Mouse (Mus musculus) hindbrain, embryonic 16.5 days (tissue): ENCODE measurements at regions not wholly inside any gene's neighbourhood (a gene's known extent, or its start where the extent isn't known, plus 50 kb on each side); places are given as distances from the start of the nearest gene placed in this dataset.

ENCODE experiments used
- ATAC-seq: fragments of 200-750 bp; cut with Nextera tagmentation; 2 replicates; pipeline ENCODE4 v1.8.0; 2017; ENCODE audit warnings: moderate TSS enrichment, moderate library complexity
- H3K27ac ChIP-seq: fragments of 300-500 bp; sonication (generic); 2 replicates; pipeline ENCODE4 v1.5.1; 2014; ENCODE audit warnings: low read depth, mild to moderate bottlenecking, control low read depth, low read length, moderate library complexity
- H3K27me3 ChIP-seq: fragments of 300-500 bp; sonication (generic); replicated peaks from 2 replicates; pipeline ENCODE4 v1.6.1; 2014; ENCODE audit warnings: low read length; ENCODE audit not compliant: control insufficient read depth, insufficient read depth
- H3K36me3 ChIP-seq: fragments of 300-500 bp; sonication (generic); 2 replicates; pipeline ENCODE4 v1.6.1; 2014; ENCODE audit warnings: mild to moderate bottlenecking, low read length, moderate library complexity, mixed read lengths; ENCODE audit not compliant: control insufficient read depth, insufficient read depth
- H3K4me1 ChIP-seq: fragments of 300-500 bp; sonication (generic); 2 replicates; pipeline ENCODE4 v1.6.1; 2014; ENCODE audit warnings: low read depth, low read length; ENCODE audit not compliant: control insufficient read depth, insufficient read depth
- H3K4me2 ChIP-seq: fragments of 300-500 bp; sonication (generic); 2 replicates; pipeline ENCODE4 v1.6.1; 2014; ENCODE audit warnings: mild to moderate bottlenecking, low read length, control low read depth, moderate library complexity
- H3K4me3 ChIP-seq: fragments of 300-500 bp; sonication (generic); 2 replicates; pipeline ENCODE4 v1.5.1; 2014; ENCODE audit warnings: mild to moderate bottlenecking, low read length, control low read depth, moderate library complexity
- H3K9ac ChIP-seq: fragments of 300-500 bp; sonication (generic); 2 replicates; pipeline ENCODE4 v1.6.1; 2014; ENCODE audit warnings: low read depth, mild to moderate bottlenecking, control low read depth, low read length, moderate library complexity
- H3K9me3 ChIP-seq: fragments of 300-500 bp; sonication (generic); 2 replicates; pipeline ENCODE4 v1.6.1; 2014; ENCODE audit warnings: mild to moderate bottlenecking, low read length, moderate library complexity; ENCODE audit not compliant: control insufficient read depth
- WGBS: fragments of 180-500 bp; shearing (Covaris S2); extraction: QIAGEN DNeasy Blood & Tissue Kit; methylation state at CpG from one replicate; pipeline ENCODE4 v1.1.7; 2014; 5-methylcytosine and 5-hydroxymethylcytosine counted together

DNA sequence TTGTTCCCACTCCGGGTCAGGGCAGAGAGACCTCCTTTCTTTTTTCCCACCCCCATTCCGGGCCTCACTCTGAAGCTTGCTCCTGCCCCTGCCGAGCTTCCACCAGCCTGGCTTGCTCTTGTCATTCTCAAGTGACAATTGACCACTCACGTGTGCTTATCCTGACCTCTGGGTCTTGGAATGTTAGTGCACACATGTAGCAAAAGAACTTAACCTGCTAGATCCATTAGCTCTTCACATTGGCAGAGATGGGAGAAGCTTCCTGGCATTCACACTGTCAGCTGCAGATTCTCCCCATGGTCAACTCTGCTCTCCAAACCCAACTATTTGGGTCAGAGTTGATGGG, 199.6 kb downstream of the Ets1 start:
- WGBS, result 19% methylated on average over 4 of the region's 4 CpGs

DNA sequence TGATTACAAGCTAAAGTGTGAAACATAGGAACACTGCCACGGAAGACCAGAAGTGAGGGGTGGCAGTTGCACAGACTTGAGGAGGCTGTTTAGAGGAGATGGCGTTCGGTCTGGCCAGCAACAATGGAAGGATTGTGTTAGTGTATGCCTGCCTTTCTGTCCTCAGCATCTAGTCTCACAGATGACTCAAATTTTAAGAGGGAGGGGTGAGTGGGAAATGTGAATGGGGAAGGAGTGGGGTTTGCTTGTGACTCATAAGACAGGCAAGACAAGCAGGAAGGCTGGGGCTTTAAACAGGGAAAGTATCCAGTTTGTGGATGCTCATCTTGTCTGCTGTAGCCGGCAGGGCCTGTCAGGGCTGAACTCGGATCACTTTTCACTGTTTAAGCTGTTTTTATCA, 200.3 kb downstream of the Ets1 start:
- Histone ChIP-seq H3K36me3 (no peaks in the 10 kb centered on the region), H3K4me3 (no peak overlapping the region), H3K27me3 (no peaks in the 10 kb centered on the region), H3K4me2 (no peak overlapping the region), H3K27ac (no peak overlapping the region), H3K9ac (no peak overlapping the region), H3K9me3 (no peaks in the 10 kb centered on the region), H3K4me1 (no peaks in the 10 kb centered on the region)
- ATAC-seq, result no peak
- 62% methylated on average over 5 of the region's 5 CpGs for WGBS

More for the DNA sequence above, 199.6 kb downstream of the Ets1 start:
- Histone ChIP-seq H3K4me3 (no peak overlapping the region), H3K9ac (no peak overlapping the region), H3K27me3 (no peaks in the 10 kb centered on the region), H3K27ac (no peak overlapping the region), H3K36me3 (no peaks in the 10 kb centered on the region), H3K4me1 (no peaks in the 10 kb centered on the region), H3K9me3 (no peaks in the 10 kb centered on the region), H3K4me2 (no peak overlapping the region)
- ATAC-seq, result no peak

DNA sequence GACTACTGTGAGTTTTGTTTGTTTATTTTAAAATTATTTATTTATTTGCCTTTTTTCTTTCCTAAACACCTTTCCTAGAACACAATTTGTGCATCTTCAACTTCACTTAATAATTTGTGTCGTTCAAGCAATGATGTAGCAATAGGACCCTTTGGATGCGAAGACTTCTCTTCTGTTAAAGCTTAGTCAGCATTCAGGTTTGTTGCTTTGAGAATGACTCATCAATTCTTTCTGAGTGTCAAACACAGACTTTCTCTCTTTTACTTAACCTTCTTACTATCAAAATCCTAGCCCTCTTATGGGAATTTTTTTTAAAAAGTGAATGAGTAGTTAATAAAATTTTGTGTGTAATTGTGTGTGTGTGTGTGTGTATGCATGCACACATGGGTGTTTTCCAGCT, 211.3 kb downstream of the Ets1 start:
- Histone ChIP-seq H3K36me3 (no peaks in the 10 kb centered on the region), H3K27ac (no peak overlapping the region), H3K4me3 (no peak overlapping the region), H3K9me3 (0 out of 2 replicates have a peak, but pooled peaks cover 2% of the 10 kb centered on the region), H3K9ac (no peak overlapping the region), H3K27me3 (no peaks in the 10 kb centered on the region), H3K4me2 (no peak overlapping the region), H3K4me1 (no peaks in the 10 kb centered on the region)
- ATAC-seq, result no peak
- WGBS, result 94% methylated on average over 2 of the region's 2 CpGs

DNA sequence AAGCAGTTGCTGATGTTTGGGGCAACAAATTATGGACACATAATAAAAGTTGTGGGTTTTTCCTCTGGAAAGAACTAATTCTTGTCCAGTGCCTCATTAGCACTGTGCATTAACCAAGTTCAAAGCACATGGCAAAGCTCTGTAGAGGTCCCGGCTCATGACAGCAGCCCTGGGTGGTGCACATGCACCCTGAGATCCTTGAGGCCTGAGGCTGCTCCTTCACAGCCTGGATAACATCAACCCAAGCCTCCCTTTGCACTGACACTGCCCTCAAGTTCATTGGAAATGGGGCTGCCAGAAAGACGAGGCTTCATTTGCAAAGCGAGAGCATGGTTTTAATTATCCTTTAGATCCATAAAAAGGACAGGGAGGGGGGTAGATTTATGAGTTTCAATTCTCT, 216.3 kb downstream of the Ets1 start:
- H3K27me3 ChIP-seq, result no peaks in the 10 kb centered on the region
- WGBS, result 75% methylated on average over 3 of the region's 3 CpGs
- H3K36me3 ChIP-seq, result no peaks in the 10 kb centered on the region
- no peak overlapping the region for H3K4me3 ChIP-seq
- no peak overlapping the region for H3K9ac ChIP-seq
- H3K27ac ChIP-seq, result no peak overlapping the region
- ATAC-seq, result no peak
- H3K9me3 ChIP-seq, result no peaks in the 10 kb centered on the region
- H3K4me1 ChIP-seq, result no peaks in the 10 kb centered on the region
- H3K4me2 ChIP-seq, result no peak overlapping the region

DNA sequence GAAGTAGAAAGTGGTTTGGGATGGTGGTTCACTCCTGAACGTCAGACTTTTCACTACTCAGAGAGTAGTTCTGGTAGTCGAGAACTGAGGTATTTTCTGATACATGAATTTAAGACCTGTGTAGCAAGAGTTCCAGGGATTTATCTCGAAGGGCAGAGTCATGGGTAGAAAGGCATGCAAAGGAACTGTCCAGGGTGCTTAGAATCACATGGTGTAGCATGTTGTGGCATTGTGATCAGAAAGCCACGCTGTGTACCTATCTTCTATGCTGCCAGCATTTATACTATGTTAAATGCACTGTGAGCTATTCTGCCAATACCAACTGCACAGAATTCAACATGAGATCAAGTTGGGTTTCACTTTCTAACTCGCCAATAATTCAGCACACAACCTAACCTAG, 227.3 kb downstream of the Ets1 start:
- ATAC-seq, result no peak
- Histone ChIP-seq H3K4me1 (no peaks in the 10 kb centered on the region), H3K9ac (no peak overlapping the region), H3K36me3 (no peaks in the 10 kb centered on the region), H3K27me3 (no peaks in the 10 kb centered on the region), H3K9me3 (no peaks in the 10 kb centered on the region), H3K4me3 (no peak overlapping the region), H3K4me2 (no peak overlapping the region), H3K27ac (no peak overlapping the region)
- 82% methylated on average over 5 of the region's 5 CpGs for WGBS

DNA sequence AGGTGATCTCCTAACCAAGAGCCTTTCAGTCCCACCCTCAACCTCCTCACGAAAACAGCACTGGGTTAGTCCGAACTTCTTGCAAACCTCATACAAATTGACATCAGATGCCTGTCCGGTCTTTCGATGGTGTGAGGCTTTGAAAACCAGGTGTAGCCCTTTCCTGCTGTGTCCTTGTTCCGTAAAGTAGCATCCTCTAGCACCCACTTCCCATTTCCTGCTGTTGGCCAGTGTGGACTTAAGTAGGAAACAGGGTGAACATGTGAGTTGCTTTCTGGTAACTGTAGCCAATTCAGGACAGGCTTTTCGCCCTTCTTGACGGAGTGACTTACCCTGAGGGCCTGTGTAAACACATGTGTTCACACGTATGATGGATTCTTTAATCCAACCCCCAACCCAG, 232.9 kb downstream of the Ets1 start:
- ATAC-seq, result no peak
- H3K27ac ChIP-seq, result no peak overlapping the region

DNA sequence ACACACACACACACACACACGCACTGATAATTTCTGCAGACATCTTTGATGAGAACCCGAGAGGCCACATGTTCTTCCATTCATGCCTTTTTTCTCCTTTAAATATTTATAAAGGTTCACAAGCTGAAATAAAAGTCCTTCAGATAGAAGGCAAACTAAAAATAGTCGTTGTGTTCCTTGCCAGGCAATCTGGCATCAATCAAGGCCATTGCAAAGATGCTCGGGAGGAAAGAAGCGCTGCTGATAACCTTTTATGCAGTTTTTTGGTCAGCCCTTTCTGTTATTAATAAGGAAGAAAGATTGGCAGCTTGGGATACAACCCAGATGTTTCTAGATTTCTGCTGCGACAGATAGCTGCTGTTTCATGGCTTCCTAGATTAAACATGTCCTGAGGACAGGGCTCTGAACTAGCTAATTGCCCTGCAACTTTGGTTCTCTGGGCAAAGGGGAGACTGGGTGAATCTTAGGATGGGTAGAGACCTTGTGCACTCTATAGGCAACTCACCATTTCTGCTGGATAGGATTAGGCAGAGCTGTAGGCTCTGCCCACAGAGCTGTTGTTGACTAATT, 238.4 kb downstream of the Ets1 start:
- no peaks in the 10 kb centered on the region for H3K36me3 ChIP-seq
- no peak for ATAC-seq
- no peaks in the 10 kb centered on the region for H3K27me3 ChIP-seq
- H3K9ac ChIP-seq, result no peak overlapping the region
- H3K4me1 ChIP-seq, result no peaks in the 10 kb centered on the region
- H3K27ac ChIP-seq, result no peak overlapping the region
- WGBS, result 77% methylated on average over 6 of the region's 6 CpGs
- H3K4me2 ChIP-seq, result no peak overlapping the region
- no peaks in the 10 kb centered on the region for H3K9me3 ChIP-seq
- no peak overlapping the region for H3K4me3 ChIP-seq

More for the DNA sequence above, 232.9 kb downstream of the Ets1 start:
- Histone ChIP-seq H3K4me2 (no peak overlapping the region), H3K4me1 (no peaks in the 10 kb centered on the region), H3K27me3 (no peaks in the 10 kb centered on the region), H3K9me3 (no peaks in the 10 kb centered on the region), H3K36me3 (no peaks in the 10 kb centered on the region), H3K4me3 (no peak overlapping the region), H3K9ac (no peak overlapping the region)
- WGBS, result 91% methylated on average over 8 of the region's 8 CpGs

DNA sequence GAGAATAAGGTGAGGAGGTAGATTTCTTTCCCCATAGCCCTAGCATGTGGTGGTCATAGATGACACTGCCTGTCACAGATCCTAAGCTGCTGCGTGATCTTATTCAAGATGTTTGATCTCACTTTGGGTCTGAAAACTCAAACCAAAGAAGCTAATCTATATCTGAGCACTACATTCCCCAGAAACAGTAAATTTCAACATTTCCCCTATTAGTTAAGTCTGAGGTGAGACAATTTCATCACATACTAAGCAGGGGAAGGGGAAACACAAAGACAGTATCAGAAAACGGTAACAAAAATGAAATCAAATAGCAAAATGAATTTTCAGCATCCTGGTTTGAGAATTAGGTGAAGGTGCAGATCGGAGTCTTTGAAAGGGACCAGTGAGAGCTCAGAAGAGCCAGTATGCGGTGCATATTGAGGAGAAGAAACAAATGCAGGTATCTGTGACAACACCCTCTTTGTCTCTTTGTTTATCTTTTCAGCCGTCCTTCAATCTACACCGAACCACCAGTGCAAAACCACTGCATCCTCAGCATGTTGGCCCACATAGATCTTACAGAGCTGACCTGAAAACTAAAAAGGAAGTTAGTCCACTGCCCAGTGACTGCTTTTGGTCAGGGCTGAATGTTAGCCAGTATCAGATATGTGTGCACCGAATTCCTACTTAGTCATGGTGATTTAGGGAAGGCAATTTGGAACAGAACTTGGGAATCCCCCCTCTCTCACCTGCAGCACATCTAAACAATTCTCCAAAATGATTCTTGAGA, 247.0 kb downstream of the Ets1 start:
- peaks cover 3% of the 10 kb centered on the region; the same call in 1 of the 2 replicates for H3K4me1 ChIP-seq
- H3K4me2 ChIP-seq, result no peak overlapping the region
- H3K27me3 ChIP-seq, result no peaks in the 10 kb centered on the region
- WGBS, result 81% methylated on average over 7 of the region's 7 CpGs
- H3K9ac ChIP-seq, result no peak overlapping the region
- H3K9me3 ChIP-seq, result no peaks in the 10 kb centered on the region
- H3K4me3 ChIP-seq, result no peak overlapping the region
- ATAC-seq, result no peak
- H3K36me3 ChIP-seq, result no peaks in the 10 kb centered on the region
- no peak overlapping the region for H3K27ac ChIP-seq

DNA sequence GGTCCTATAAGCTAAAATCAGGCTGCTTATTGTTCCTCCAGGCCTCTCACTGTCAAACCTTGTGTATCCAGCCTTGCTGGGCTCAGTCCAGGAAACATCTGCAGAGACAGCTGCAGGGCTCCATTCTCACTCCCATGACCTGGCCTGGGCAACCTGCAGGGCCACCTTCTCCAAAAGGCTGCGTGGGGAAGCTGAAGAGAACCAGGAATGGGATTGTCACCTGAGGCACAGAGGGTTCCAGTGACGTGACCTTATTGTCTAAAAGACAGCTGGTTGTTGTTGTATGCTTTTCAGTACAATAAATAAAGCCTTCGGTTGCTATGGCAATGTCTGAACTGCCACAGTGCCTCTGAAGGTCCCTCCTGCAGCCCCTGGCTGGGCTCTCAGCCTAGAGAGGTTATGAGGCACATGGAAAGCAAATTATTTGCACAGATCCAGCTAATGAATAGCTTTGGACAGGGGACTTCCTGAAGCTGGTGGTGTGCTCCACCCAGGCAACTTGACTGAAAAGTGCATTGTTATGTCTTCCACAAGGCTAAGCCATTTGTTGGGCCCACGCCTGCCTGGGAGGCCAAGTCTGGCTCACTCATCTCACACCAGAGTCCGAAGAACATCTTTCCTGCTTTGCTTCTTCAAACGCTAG, 250.1 kb downstream of the Ets1 start:
- WGBS, result 48% methylated on average over 6 of the region's 6 CpGs
- Histone ChIP-seq H3K4me3 (no peak overlapping the region), H3K27ac (no peak overlapping the region), H3K36me3 (no peaks in the 10 kb centered on the region), H3K4me1 (peaks cover 3% of the 10 kb centered on the region; the same call in 1 of the 2 replicates), H3K9ac (no peak overlapping the region), H3K9me3 (no peaks in the 10 kb centered on the region), H3K27me3 (no peaks in the 10 kb centered on the region), H3K4me2 (no peak overlapping the region)
- ATAC-seq, result peak; percentile 69
